Mouse (Mus musculus): ENCODE measurements at regions not wholly inside any gene's neighbourhood (a gene's known extent, or its start where the extent isn't known, plus 50 kb on each side); places are given as distances from the start of the nearest gene placed in this dataset.
"Not testable (repeated sequence)": the region's sequence is repeated elsewhere in the genome, so short reads cannot be mapped to it uniquely, and the experiment has no call there.

- no peak for DNase-seq (ENCODE audit: low spot score)
Measured at GRCm38 (mm10) chr4:51868250-51868649, 570.8 kb upstream of the Smc2 start.

DNA sequence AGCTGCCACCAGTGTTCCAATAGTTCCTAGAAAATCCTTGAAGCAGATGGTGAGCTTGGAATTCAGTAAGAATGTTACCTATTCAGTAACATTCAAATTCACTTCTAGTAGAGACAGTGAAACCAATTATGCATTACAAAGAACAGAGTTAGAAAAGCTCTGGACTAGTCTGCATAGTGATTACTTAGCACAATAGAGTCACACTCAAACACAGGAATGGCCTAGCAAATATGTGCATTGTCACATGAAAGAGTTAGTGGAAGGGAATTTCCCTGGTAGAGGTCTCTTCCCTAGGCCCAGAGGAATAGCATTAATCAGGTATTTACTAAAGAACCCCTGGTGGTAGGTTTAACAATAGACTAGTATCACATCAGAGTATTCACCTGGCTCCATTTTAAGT lies 570.3 kb upstream of the Smc2 start:
- DNase-seq (ENCODE audit: low spot score): not testable (repeated sequence)

- DNase-seq (ENCODE audit: low spot score): no peak
Measured at GRCm38 (mm10) chr4:51885460-51885859, 553.6 kb upstream of the Smc2 start.

DNA sequence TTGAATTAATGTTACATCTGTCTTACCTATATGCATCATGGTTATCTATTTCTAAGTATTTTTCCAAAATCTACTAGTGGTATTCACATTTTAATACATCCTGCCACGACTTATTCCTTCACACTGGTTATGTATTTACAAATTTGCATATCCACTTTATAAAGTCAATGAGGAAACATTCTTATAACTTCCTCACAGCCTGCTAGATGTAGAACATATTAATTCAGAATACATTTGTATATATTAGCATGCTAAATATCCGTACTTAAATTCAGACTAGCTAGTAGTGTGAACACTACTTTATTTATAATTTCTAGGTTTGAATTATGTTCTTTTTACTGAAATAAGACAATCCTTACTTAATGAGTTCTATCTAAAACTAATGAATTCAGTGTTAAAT lies 549.8 kb upstream of the Smc2 start:
- no peak for DNase-seq (ENCODE audit: low spot score)

GRCm38 (mm10) chr4:51928245-51928644 lies 510.8 kb upstream of the Smc2 start:
- no peak for DNase-seq (ENCODE audit: low spot score)

- DNase-seq (ENCODE audit: low spot score): no peak
Measured at GRCm38 (mm10) chr4:51969751-51970150, 469.3 kb upstream of the Smc2 start.

- no peak for DNase-seq (ENCODE audit: low spot score)
Measured at GRCm38 (mm10) chr4:51978962-51979361, 460.1 kb upstream of the Smc2 start.

GRCm38 (mm10) chr4:51992482-51992881 lies 446.6 kb upstream of the Smc2 start:
- no peak for DNase-seq (ENCODE audit: low spot score)

DNA sequence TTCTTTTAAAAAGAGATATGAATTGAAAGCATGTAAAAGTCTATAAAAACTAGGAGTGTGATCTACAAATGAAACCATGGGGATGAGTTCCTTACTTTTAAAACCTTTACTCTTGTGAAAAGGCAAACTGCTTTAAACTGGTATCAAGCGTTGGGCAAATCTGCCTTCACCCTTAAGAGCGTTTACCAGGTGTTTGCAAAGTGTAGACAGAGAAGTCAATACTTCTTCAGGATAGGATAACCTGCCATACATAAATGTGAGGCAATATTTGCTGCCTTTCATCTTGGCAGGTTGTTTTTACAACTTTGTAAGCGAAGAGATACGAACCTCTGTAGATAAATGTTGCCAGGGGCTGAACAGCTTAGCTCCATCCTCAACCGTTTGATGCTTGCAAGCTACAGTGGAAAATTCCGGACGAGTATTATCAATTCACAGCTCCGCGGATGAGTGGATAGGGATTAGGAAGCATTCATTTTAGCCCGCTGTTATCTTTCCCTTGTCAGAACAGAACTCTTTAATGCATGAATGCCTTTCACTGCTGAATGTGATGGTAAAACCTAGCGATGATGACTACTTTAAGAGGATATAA lies 402.2 kb upstream of the Smc2 start:
- no peak for DNase-seq (ENCODE audit: low spot score)

- no peak for DNase-seq (ENCODE audit: low spot score)
Measured at GRCm38 (mm10) chr4:52043404-52043803, 395.6 kb upstream of the Smc2 start.

- no peak for DNase-seq (ENCODE audit: low spot score)
Measured at GRCm38 (mm10) chr4:52050948-52051347, 388.1 kb upstream of the Smc2 start.

DNA sequence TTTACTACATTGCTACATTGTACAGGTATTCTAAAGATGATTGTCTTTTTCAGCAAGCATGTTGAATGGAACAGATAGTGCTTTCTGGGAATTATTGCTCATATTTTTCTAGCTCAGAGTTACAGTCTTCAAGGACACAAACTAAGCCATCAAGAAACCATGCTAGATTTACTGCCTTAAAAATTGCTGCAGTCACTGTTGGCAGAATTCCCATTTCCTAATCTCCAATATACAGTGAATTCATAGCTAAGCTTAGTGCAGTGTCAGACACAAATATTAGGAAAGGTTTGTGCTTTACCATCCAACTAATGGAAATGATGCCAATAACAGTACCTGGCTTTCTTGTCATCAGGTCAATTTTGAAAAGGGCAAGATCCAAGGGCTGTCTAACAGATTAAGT lies 383.0 kb upstream of the Smc2 start:
- DNase-seq (ENCODE audit: low spot score): no peak

GRCm38 (mm10) chr4:52060031-52060430 lies 379.0 kb upstream of the Smc2 start:
- no peak for DNase-seq (ENCODE audit: low spot score)

DNA sequence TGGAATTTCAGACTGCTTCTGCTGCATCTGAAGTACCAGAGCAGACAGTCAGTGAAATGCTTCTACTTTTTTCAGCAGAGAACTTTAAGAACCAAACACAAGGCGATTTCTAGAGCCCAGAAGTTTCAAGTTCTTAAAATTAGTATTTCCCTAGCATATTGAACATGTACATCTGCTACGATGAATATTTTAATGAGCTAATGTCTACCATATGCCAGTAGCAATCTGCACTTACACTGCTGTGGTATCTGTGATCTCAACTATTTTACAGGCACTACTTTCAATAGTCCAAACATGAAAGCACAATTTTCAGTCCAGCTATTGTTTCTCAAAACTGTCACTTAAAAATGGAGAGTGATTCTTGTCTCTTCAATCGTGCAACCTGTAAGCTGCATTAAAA lies 339.9 kb upstream of the Smc2 start:
- no peak for DNase-seq (ENCODE audit: low spot score)

GRCm38 (mm10) chr4:52105887-52106286 lies 333.2 kb upstream of the Smc2 start:
- DNase-seq (ENCODE audit: low spot score): peak; percentile 35

GRCm38 (mm10) chr4:52117765-52118290 lies 321.2 kb upstream of the Smc2 start:
- DNase-seq (ENCODE audit: low spot score): no peak

GRCm38 (mm10) chr4:52118439-52119072 lies 320.5 kb upstream of the Smc2 start:
- no peak for DNase-seq (ENCODE audit: low spot score)

DNA sequence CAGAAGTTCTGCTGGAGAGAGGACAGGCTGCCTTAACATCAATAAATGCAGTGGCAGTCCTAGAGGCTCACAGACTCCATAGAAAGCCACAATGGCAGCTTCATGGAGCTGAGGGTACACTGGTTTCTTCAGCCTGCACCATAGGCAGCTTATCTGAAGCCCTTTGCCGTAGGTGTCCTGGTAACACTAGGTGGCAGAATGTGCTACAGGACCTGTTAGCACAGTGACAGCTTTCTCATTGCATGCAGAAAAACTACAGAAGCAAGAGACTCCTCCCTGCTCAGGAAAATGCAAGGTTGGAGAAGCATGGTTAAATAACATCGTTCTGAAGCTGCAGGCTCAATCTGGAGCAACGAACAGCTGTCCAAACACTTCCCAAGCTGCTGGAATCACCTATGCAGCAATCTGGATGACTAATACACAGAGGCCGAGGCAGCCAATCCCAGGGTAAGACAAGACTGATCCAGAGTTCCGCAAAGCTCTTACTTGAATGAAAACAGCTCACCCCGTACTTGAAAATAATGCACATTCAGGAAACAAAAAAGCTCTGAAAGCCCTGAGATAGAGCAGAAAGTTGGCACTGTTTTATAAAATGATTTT lies 286.4 kb upstream of the Smc2 start:
- DNase-seq (ENCODE audit: low spot score): no peak

DNA sequence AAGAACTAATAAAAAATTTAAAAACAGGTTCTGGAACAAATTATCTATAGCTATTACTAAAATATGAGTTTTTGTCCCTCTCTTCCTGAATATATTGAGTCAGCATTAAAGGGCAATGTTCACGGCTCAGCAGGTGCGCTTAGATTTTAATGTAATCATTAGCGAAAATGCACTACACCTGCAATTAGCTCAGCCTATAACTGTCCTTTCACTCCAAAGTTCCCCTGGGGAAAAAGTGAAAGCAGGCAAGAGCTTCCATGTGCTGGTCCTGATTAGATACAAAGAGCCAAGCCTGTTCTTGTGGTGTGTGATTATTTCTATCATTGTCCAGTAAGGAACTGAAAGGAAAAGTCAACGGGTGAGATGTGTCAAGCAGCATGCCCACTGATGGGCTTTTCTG lies 262.8 kb upstream of the Smc2 start:
- DNase-seq (ENCODE audit: low spot score): no peak

DNA sequence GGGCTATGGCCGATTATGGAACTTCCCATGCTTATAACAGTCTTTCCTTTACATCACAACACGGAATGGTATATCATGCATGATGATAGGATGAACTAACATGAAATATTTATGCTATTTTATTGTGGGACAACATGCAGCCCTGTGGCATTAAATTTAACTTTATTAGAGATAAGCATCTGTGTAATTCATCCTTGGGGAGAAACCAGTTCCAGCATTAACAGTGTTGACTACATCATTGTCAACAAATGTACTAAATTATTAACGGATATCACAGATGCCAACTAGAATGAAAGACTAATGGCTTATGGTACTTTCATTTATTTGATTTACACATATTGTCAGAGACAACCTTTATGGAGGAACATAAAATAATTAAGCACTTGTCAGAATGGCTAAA lies 241.3 kb upstream of the Smc2 start:
- DNase-seq (ENCODE audit: low spot score): no peak

GRCm38 (mm10) chr4:52210601-52211000 lies 228.4 kb upstream of the Smc2 start:
- DNase-seq (ENCODE audit: low spot score): no peak

DNA sequence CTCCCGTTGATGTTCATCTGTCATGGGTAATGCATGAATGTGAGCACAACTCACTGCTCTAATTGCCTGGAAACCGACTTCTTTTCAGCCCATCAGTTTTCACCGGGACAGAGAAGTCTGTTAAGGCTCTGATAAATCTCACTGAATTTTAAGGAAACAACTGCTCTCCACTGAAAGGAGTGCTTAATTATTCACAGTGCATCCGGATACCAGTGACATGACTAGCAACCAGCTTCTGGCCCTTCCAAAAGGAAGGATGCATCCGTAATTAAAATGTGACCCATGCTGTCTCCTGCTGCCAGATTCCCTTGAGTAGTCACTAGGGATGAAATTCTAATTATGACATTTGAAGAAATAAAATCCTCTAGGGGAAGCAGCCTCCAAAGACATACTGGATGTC lies 228.0 kb upstream of the Smc2 start:
- no peak for DNase-seq (ENCODE audit: low spot score)

DNA sequence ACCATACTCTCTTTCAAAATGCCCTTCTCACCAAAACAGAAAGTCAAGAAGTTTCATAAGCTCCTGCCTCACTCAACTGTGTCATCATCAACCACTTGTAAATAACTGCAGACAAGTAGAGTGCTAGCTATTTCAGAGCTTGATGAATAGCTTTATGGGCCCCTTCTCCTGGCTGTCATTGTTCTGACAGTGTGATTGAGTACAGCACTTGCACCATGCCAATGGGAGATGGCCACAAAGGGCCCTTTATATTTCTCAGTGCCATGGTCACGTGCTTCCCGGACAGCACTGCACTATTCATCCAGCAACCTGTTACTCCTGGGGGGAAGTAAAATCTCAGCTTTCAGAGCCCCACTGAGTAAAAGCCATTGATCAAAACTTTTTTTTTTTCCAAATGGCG lies 225.7 kb upstream of the Smc2 start:
- DNase-seq (ENCODE audit: low spot score): no peak
